Mouse (Mus musculus) stomach, embryonic 16.5 days (tissue): ENCODE results near the gene Tanc2. TPM values are rescaled to one million over a fixed set of nuclear protein-coding genes. Genes with fewer than 3 reads are reported as not detected.

Source experiments
- ATAC-seq: fragments of 200-750 bp; cut with Nextera tagmentation; 2 replicates; pipeline ENCODE4 v1.8.0; 2017; ENCODE audit warnings: moderate number of reproducible peaks, moderate TSS enrichment; ENCODE audit not compliant: insufficient read depth, low FRiP score
- H3K27ac ChIP-seq: fragments of 300-500 bp; sonication (generic); 2 replicates; pipeline ENCODE4 v1.5.1; 2014; ENCODE audit warnings: low read length
- H3K27me3 ChIP-seq: fragments of 300-500 bp; sonication (generic); 2 replicates; pipeline ENCODE4 v1.6.1; 2014; ENCODE audit warnings: low read length, control low read depth, mixed read lengths; ENCODE audit not compliant: control insufficient read depth, insufficient read depth
- H3K36me3 ChIP-seq: fragments of 300-500 bp; sonication (generic); 2 replicates; pipeline ENCODE4 v1.6.1; 2014; ENCODE audit warnings: low read length; ENCODE audit not compliant: control insufficient read depth, insufficient read depth
- H3K4me1 ChIP-seq: fragments of 300-500 bp; sonication (generic); 2 replicates; pipeline ENCODE4 v1.6.1; 2014; ENCODE audit warnings: low read length, control low read depth, mixed read lengths; ENCODE audit not compliant: control insufficient read depth, insufficient read depth
- H3K4me2 ChIP-seq: fragments of 300-500 bp; sonication (generic); 2 replicates; pipeline ENCODE4 v1.6.1; 2014; ENCODE audit warnings: low read depth, low read length, mixed read lengths
- H3K4me3 ChIP-seq: fragments of 300-500 bp; sonication (generic); replicated peaks from 2 replicates; pipeline ENCODE4 v1.5.1; 2014; ENCODE audit warnings: mild to moderate bottlenecking, low read length
- H3K9ac ChIP-seq: fragments of 300-500 bp; sonication (generic); 2 replicates; pipeline ENCODE4 v1.6.1; 2014; ENCODE audit warnings: low read length
- H3K9me3 ChIP-seq: fragments of 300-500 bp; sonication (generic); replicated peaks from 2 replicates; pipeline ENCODE4 v1.6.1; 2016; ENCODE audit warnings: low read length, control low read depth; ENCODE audit not compliant: control insufficient read depth
- WGBS: fragments of 180-500 bp; shearing (Covaris S2); extraction: QIAGEN DNeasy Blood & Tissue Kit; methylation state at CpG from one replicate; pipeline ENCODE4 v1.1.7; 2014; 5-methylcytosine and 5-hydroxymethylcytosine counted together
- polyA plus RNA-seq: library from polyadenylated mRNA; unstranded; fragments of >200 nt; fragmentation: Nextera tagmentation; extraction: Ambion mirVana; gene quantifications from 2 replicates; pipeline ENCODE4 v1.2.1, GENCODE M21; 2015

The Tanc2 gene
- polyA plus RNA-seq, 1 experiment from 2014 or later: 6.7 TPM

GRCm38 (mm10) chr11:105591905-105592304 lies 2.1 kb downstream of the Tanc2 start:
- Histone ChIP-seq H3K27me3 (no peaks in the 10 kb centered on the region), H3K4me3 (no peak overlapping the region), H3K9me3 (no peaks in the 10 kb centered on the region), H3K9ac (no peak overlapping the region), H3K4me1 (no peaks in the 10 kb centered on the region), H3K4me2 (no peak overlapping the region), H3K36me3 (no peaks in the 10 kb centered on the region), H3K27ac (no peak overlapping the region)
- ATAC-seq: no peak
- WGBS: 23% methylated on average over 1 of the region's 1 CpGs

GRCm38 (mm10) chr11:105602177-105602576 lies 12.4 kb downstream of the Tanc2 start:
- Histone ChIP-seq H3K9me3 (no peaks in the 10 kb centered on the region), H3K36me3 (no peaks in the 10 kb centered on the region), H3K4me1 (peaks cover 3% of the 10 kb centered on the region; the same call in 1 of the 2 replicates), H3K4me2 (no peak overlapping the region), H3K9ac (no peak overlapping the region), H3K27me3 (no peaks in the 10 kb centered on the region), H3K4me3 (no peak overlapping the region), H3K27ac (no peak overlapping the region)
- no peak for ATAC-seq

GRCm38 (mm10) chr11:105626201-105626600 lies 36.4 kb downstream of the Tanc2 start:
- Histone ChIP-seq H3K4me1 (no peaks in the 10 kb centered on the region), H3K36me3 (no peaks in the 10 kb centered on the region), H3K9me3 (no peaks in the 10 kb centered on the region), H3K9ac (no peak overlapping the region), H3K4me2 (no peak overlapping the region), H3K4me3 (no peak overlapping the region), H3K27ac (no peak overlapping the region), H3K27me3 (no peaks in the 10 kb centered on the region)
- WGBS: 85% methylated on average over 1 of the region's 1 CpGs
- ATAC-seq: no peak

GRCm38 (mm10) chr11:105643995-105644394 lies 54.2 kb downstream of the Tanc2 start:
- Histone ChIP-seq H3K9ac (no peak overlapping the region), H3K27me3 (no peaks in the 10 kb centered on the region), H3K4me1 (no peaks in the 10 kb centered on the region), H3K36me3 (no peaks in the 10 kb centered on the region), H3K4me2 (no peak overlapping the region), H3K9me3 (no peaks in the 10 kb centered on the region), H3K27ac (no peak overlapping the region), H3K4me3 (no peak overlapping the region)
- ATAC-seq: no peak

GRCm38 (mm10) chr11:105648026-105648425 lies 58.2 kb downstream of the Tanc2 start:
- Histone ChIP-seq H3K4me2 (no peak overlapping the region), H3K9ac (no peak overlapping the region), H3K36me3 (no peaks in the 10 kb centered on the region), H3K27ac (no peak overlapping the region), H3K4me1 (no peaks in the 10 kb centered on the region), H3K27me3 (no peaks in the 10 kb centered on the region), H3K4me3 (no peak overlapping the region), H3K9me3 (no peaks in the 10 kb centered on the region)
- no peak for ATAC-seq
- WGBS: 90% methylated on average over 2 of the region's 2 CpGs

- no peak overlapping the region for H3K4me3 ChIP-seq
- no peak overlapping the region for H3K27ac ChIP-seq
- H3K4me1 ChIP-seq: no peaks in the 10 kb centered on the region
- WGBS: 78% methylated on average over 2 of the region's 2 CpGs
- no peaks in the 10 kb centered on the region for H3K36me3 ChIP-seq
- H3K9me3 ChIP-seq: no peaks in the 10 kb centered on the region
- H3K27me3 ChIP-seq: no peaks in the 10 kb centered on the region
- ATAC-seq: no peak
- H3K4me2 ChIP-seq: no peak overlapping the region
- H3K9ac ChIP-seq: no peak overlapping the region
Observed at GRCm38 (mm10) chr11:105654616-105655015, 64.8 kb downstream of the Tanc2 start.

GRCm38 (mm10) chr11:105655335-105655734 lies 65.5 kb downstream of the Tanc2 start:
- H3K4me2 ChIP-seq: no peak overlapping the region
- no peaks in the 10 kb centered on the region for H3K4me1 ChIP-seq
- no peak for ATAC-seq
- H3K9ac ChIP-seq: no peak overlapping the region
- H3K4me3 ChIP-seq: no peak overlapping the region
- no peaks in the 10 kb centered on the region for H3K36me3 ChIP-seq
- H3K27me3 ChIP-seq: no peaks in the 10 kb centered on the region
- no peak overlapping the region for H3K27ac ChIP-seq
- no peaks in the 10 kb centered on the region for H3K9me3 ChIP-seq
- 65% methylated on average over 4 of the region's 4 CpGs for WGBS

GRCm38 (mm10) chr11:105667879-105668278 lies 78.1 kb downstream of the Tanc2 start:
- H3K36me3 ChIP-seq: no peaks in the 10 kb centered on the region
- WGBS: 93% methylated on average over 1 of the region's 1 CpGs
- H3K4me2 ChIP-seq: no peak overlapping the region
- no peaks in the 10 kb centered on the region for H3K9me3 ChIP-seq
- H3K4me1 ChIP-seq: no peaks in the 10 kb centered on the region
- H3K4me3 ChIP-seq: no peak overlapping the region
- H3K9ac ChIP-seq: no peak overlapping the region
- ATAC-seq: no peak
- H3K27me3 ChIP-seq: no peaks in the 10 kb centered on the region
- no peak overlapping the region for H3K27ac ChIP-seq

GRCm38 (mm10) chr11:105678996-105679395 lies 89.2 kb downstream of the Tanc2 start:
- Histone ChIP-seq H3K36me3 (no peaks in the 10 kb centered on the region), H3K27ac (no peak overlapping the region), H3K27me3 (no peaks in the 10 kb centered on the region), H3K4me1 (no peaks in the 10 kb centered on the region), H3K9ac (no peak overlapping the region), H3K4me3 (no peak overlapping the region), H3K4me2 (no peak overlapping the region), H3K9me3 (no peaks in the 10 kb centered on the region)
- WGBS: 82% methylated on average over 1 of the region's 1 CpGs
- ATAC-seq: no peak

- ATAC-seq: no peak
- Histone ChIP-seq H3K27me3 (no peaks in the 10 kb centered on the region), H3K4me2 (no peak overlapping the region), H3K4me3 (no peak overlapping the region), H3K27ac (no peak overlapping the region), H3K36me3 (no peaks in the 10 kb centered on the region), H3K4me1 (no peaks in the 10 kb centered on the region), H3K9ac (no peak overlapping the region), H3K9me3 (no peaks in the 10 kb centered on the region)
Observed at GRCm38 (mm10) chr11:105684747-105685146, 95.0 kb downstream of the Tanc2 start.
